Mouse (Mus musculus): ENCODE measurements around the gene Ralbp1. TPM values are rescaled to one million over a fixed set of nuclear protein-coding genes. Genes with fewer than 3 reads are reported as not detected.
A peak's percentile ranks its signal among the peaks of the same experiment; 100 is the strongest.

The Ralbp1 gene
- 95.4 and 101 TPM in 2 replicates for polyA plus RNA-seq (2015; fragmentation: Nextera tagmentation; extraction: Ambion mirVana)

DNA sequence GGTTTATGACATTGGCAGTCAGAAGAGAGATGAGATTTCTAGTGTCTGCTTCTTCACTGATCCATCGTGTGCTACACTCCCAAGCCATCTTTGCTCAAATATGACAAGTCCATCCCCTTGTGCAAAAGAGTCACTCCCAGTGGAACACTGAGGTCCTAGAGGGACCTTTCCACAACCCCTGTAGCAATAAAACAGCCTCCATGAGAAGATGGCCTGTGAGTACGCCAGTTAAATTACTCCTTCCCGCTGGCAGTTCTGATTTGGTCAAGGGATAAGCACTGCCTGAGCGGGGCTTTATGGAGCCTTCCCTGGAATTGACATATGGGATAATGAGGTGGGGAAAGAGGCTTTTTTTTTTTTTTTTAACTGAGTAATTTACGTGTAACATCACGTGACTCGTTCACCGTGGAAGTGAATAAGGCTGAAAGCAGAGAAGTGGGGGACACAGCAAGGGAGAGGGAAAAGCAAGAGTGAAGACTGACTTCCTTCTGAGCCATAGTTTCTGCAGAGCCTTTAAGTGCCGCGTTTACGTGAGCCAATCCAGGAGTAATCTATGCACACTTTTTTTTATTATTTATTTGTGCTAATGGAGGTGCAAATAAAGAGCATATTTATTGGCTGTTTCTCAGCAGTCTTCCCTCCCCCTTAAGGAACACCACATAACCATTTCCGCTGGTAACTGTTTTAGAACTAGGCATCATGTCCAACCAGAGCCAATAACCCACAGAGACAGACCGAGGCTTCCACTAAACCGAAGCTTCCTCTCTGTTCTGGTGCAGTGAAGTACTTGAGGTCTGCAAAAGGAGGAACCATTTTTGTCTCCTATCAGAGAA is at the start of gene Ralbp1:
Ralbp1 (minus strand) TSS at position 102 of the 833 bp plus-strand sequence.
- peak within 1 kb of the TSS; percentile 98 for H3K27ac ChIP-seq (ENCODE audit: low read length)
- no peaks in the 10 kb centered on the region for H3K9me3 ChIP-seq (ENCODE audit: control insufficient read depth, low read length)
- ATAC-seq (ENCODE audit: low read depth) = 0 out of 2 replicates have a peak, but pooled peaks have one; percentile 0
- peak within 1 kb of the TSS; percentile 79 for H3K4me2 ChIP-seq (ENCODE audit: low read depth, low read length)
- no peaks in the 10 kb centered on the region for H3K36me3 ChIP-seq (ENCODE audit: control insufficient read depth, insufficient read depth, low read length)
- 5% methylated on average over 14 of the region's 14 CpGs for WGBS
- peaks cover 25% of the 10 kb centered on the region for H3K4me1 ChIP-seq (replicated peaks; ENCODE audit: control insufficient read depth, insufficient read depth, low read length)
- peak within 1 kb of the TSS; percentile 80 for H3K9ac ChIP-seq (ENCODE audit: low read length)
- H3K27me3 ChIP-seq (ENCODE audit: control insufficient read depth, insufficient read depth, low read depth, low read length) = no peaks in the 10 kb centered on the region
- peak within 1 kb of the TSS; percentile 64 for H3K4me3 ChIP-seq (ENCODE audit: low read length)

DNA sequence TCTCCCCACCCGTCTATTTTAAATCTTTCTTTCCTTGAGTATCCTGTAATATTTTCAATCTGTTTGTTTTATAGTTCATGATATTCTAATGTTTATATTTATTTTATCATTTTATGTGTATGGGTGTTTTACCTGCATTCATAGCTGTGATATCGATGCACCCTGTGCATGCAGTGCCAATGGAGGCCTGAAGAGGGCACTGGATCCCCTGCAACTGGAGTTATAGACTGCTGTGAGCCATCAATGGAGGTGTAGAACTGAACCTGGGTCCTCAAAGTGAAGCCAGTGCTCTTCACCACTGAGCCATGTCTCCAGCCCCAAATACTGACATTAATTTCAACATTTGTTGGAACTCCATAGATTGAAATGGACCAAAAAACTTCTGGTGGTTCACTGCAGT is 48.1 kb upstream of the Ralbp1 start:
- ATAC-seq (ENCODE audit: low read depth) = no peak
- 91% methylated on average over 2 of the region's 2 CpGs for WGBS

DNA sequence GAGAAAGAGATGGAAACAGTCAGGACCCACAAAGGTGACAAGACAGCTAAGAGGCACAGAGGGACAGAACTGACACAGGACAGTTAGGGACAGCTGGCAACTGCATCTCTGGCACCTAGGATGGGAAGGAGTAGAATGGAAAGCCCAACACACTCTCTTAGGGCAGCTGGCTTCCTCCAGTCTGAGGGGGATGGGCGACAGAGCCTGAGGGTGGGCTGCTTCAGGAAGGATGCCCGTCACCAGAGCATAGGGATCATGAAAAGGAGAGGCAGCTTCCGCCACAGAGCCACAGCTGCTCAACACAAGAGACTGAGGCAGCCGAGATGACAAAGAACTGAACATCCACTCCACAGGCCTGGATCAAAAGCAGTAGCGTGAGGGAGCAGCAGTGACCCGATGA is 45.9 kb upstream of the Ralbp1 start:
- 51% methylated on average over 6 of the region's 6 CpGs for WGBS
- peaks cover 14% of the 10 kb centered on the region for H3K36me3 ChIP-seq (ENCODE audit: control insufficient read depth, insufficient read depth, low read length)
- no peak overlapping the region for H3K4me2 ChIP-seq (ENCODE audit: low read depth, low read length)
- H3K27ac ChIP-seq (ENCODE audit: low read length) = peak overlapping the region; percentile 53
- peak; percentile 53 for ATAC-seq (ENCODE audit: low read depth)
- no peaks in the 10 kb centered on the region for H3K27me3 ChIP-seq (ENCODE audit: control insufficient read depth, insufficient read depth, low read depth, low read length)
- H3K9me3 ChIP-seq (ENCODE audit: control insufficient read depth, low read length) = no peaks in the 10 kb centered on the region
- no peak overlapping the region for H3K4me3 ChIP-seq (ENCODE audit: low read length)
- H3K4me1 ChIP-seq (replicated peaks; ENCODE audit: control insufficient read depth, insufficient read depth, low read length) = peaks cover 17% of the 10 kb centered on the region
- H3K9ac ChIP-seq (ENCODE audit: low read length) = no peak overlapping the region

More for the DNA sequence above, 48.1 kb upstream of the Ralbp1 start:
- Histone ChIP-seq H3K4me1 (replicated peaks; ENCODE audit: control insufficient read depth, insufficient read depth, low read length) (peaks cover 17% of the 10 kb centered on the region), H3K9ac (ENCODE audit: low read length) (no peak overlapping the region), H3K27me3 (ENCODE audit: control insufficient read depth, insufficient read depth, low read depth, low read length) (no peaks in the 10 kb centered on the region), H3K4me3 (ENCODE audit: low read length) (no peak overlapping the region), H3K27ac (ENCODE audit: low read length) (no peak overlapping the region), H3K4me2 (ENCODE audit: low read depth, low read length) (no peak overlapping the region), H3K9me3 (ENCODE audit: control insufficient read depth, low read length) (no peaks in the 10 kb centered on the region), H3K36me3 (ENCODE audit: control insufficient read depth, insufficient read depth, low read length) (peaks cover 21% of the 10 kb centered on the region)

DNA sequence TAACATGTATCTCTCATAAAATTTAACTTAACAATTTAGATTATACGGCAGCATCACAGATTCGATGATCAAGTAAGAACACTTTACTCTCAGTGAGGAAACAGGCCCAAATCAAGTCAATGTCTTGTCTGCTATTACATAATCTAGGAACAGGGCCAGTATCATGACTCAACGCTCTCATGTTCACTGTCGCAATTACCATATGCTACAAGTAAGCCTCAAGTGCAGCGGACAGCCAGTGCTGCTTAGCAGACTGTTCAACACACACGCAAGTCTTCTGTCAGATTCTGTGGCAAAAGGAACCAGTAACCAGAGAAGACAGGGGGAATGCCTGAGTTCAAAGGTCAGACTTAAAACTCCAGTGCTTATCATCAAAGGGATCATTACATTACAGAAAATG is 45.4 kb upstream of the Ralbp1 start:
- ATAC-seq (ENCODE audit: low read depth) = peak; percentile 94
- Histone ChIP-seq H3K27ac (ENCODE audit: low read length) (peak overlapping the region; percentile 53; the same call in 1 of the 2 replicates), H3K4me3 (ENCODE audit: low read length) (no peak overlapping the region), H3K9me3 (ENCODE audit: control insufficient read depth, low read length) (no peaks in the 10 kb centered on the region), H3K27me3 (ENCODE audit: control insufficient read depth, insufficient read depth, low read depth, low read length) (no peaks in the 10 kb centered on the region), H3K4me1 (replicated peaks; ENCODE audit: control insufficient read depth, insufficient read depth, low read length) (peaks cover 17% of the 10 kb centered on the region), H3K4me2 (ENCODE audit: low read depth, low read length) (no peak overlapping the region), H3K9ac (ENCODE audit: low read length) (no peak overlapping the region), H3K36me3 (ENCODE audit: control insufficient read depth, insufficient read depth, low read length) (peaks cover 15% of the 10 kb centered on the region)
- WGBS = 49% methylated on average over 6 of the region's 6 CpGs

DNA sequence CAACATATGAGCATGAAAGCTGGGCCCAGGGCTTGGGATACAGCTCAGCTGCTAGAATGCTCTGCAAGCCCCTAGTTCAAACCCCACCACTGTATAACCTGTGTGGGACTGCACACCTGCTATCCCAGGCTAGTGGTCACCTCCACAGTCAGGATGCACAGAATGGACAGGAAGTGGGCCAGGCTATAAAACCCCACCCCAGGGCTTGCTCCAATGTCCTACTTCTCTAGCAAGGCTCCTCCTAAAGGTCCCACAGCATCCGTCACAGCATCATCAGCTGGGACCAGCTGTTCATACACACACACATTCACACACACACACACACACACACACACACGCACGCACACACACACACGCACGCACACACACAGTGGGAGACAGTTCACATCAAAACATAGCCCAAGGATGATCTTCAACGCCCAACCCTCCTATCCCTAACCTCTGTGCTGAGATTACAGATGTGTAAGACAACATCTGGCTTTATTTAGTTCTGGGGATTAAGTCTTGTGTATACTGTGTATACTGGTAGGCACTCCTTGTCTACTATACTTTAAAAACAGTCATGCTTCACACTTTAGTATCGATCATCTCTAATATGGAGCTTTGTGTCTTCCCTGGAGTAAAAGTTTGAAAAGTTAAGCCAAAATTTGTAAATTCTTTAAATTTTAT is 44.7 kb upstream of the Ralbp1 start:
- Histone ChIP-seq H3K4me2 (ENCODE audit: low read depth, low read length) (no peak overlapping the region), H3K9ac (ENCODE audit: low read length) (no peak overlapping the region), H3K27ac (ENCODE audit: low read length) (no peak overlapping the region; the same call in 1 of the 2 replicates), H3K9me3 (ENCODE audit: control insufficient read depth, low read length) (no peaks in the 10 kb centered on the region), H3K4me3 (ENCODE audit: low read length) (no peak overlapping the region), H3K27me3 (ENCODE audit: control insufficient read depth, insufficient read depth, low read depth, low read length) (no peaks in the 10 kb centered on the region), H3K4me1 (replicated peaks; ENCODE audit: control insufficient read depth, insufficient read depth, low read length) (peaks cover 17% of the 10 kb centered on the region), H3K36me3 (ENCODE audit: control insufficient read depth, insufficient read depth, low read length) (peaks cover 18% of the 10 kb centered on the region)
- peak; percentile 21; the same call in 1 of the 2 replicates for ATAC-seq (ENCODE audit: low read depth)
- 86% methylated on average over 7 of the region's 7 CpGs for WGBS

DNA sequence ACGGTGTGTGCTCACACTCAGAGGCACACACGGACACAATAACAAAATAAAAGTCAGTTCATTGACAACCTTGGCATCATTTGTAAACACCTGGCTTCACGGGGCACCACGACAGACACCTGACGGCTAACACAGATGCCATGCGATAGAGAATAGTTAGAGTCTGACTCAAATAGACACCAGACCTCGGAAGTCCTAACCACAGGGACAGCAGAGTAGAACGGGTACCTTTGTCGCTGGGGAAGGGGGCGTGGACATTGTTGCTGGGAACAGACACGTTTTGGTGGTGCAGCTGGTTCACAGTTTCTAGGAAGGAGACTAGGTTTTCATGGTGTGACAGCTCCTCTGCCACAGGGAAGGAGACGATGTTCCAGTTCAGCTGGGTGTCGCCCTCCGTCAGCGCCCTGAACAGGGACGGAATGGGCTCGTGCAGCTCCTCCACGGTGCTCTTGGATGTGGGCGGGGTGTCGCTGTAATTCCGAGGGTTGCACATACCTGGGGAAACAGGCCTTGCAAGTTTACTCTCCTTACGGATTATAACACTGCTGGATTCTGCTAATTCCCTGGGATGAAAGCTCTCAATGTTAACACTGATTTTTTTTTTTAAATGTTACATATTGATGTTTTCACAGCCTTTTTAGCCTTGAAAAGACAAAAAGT is 43.9 kb upstream of the Ralbp1 start:
- Histone ChIP-seq H3K4me3 (ENCODE audit: low read length) (no peak overlapping the region), H3K9ac (ENCODE audit: low read length) (no peak overlapping the region), H3K9me3 (ENCODE audit: control insufficient read depth, low read length) (no peaks in the 10 kb centered on the region), H3K36me3 (ENCODE audit: control insufficient read depth, insufficient read depth, low read length) (peaks cover 21% of the 10 kb centered on the region), H3K4me2 (ENCODE audit: low read depth, low read length) (no peak overlapping the region), H3K27ac (ENCODE audit: low read length) (no peak overlapping the region), H3K27me3 (ENCODE audit: control insufficient read depth, insufficient read depth, low read depth, low read length) (no peaks in the 10 kb centered on the region), H3K4me1 (replicated peaks; ENCODE audit: control insufficient read depth, insufficient read depth, low read length) (peaks cover 17% of the 10 kb centered on the region)
- 71% methylated on average over 22 of the region's 22 CpGs for WGBS
- ATAC-seq (ENCODE audit: low read depth) = peak; percentile 37; the same call in 1 of the 2 replicates

DNA sequence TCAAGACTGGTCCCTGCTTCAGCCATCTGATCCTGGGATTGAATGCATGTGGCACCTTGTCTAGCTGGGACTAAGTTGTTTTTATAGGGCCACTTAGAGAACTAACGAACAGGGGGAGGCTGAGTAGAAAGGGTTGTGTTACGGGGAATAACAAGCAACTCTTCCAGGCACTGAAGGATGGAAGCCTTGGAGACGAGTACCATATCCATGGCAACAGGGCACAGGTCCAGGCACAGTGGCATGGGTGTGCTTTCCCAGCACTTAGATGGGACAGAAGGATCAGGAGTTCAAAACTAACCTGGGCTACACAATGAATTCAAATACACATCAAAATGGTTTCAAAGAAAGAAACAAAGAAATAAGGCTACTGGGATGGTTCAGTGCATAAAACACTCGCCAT is 41.5 kb upstream of the Ralbp1 start:
- Histone ChIP-seq H3K27me3 (ENCODE audit: control insufficient read depth, insufficient read depth, low read depth, low read length) (no peaks in the 10 kb centered on the region), H3K9me3 (ENCODE audit: control insufficient read depth, low read length) (no peaks in the 10 kb centered on the region), H3K36me3 (ENCODE audit: control insufficient read depth, insufficient read depth, low read length) (peaks cover 18% of the 10 kb centered on the region), H3K4me2 (ENCODE audit: low read depth, low read length) (no peak overlapping the region), H3K4me1 (replicated peaks; ENCODE audit: control insufficient read depth, insufficient read depth, low read length) (peaks cover 17% of the 10 kb centered on the region), H3K9ac (ENCODE audit: low read length) (no peak overlapping the region), H3K27ac (ENCODE audit: low read length) (no peak overlapping the region), H3K4me3 (ENCODE audit: low read length) (no peak overlapping the region)
- WGBS = 76% methylated on average over 4 of the region's 4 CpGs
- ATAC-seq (ENCODE audit: low read depth) = no peak

DNA sequence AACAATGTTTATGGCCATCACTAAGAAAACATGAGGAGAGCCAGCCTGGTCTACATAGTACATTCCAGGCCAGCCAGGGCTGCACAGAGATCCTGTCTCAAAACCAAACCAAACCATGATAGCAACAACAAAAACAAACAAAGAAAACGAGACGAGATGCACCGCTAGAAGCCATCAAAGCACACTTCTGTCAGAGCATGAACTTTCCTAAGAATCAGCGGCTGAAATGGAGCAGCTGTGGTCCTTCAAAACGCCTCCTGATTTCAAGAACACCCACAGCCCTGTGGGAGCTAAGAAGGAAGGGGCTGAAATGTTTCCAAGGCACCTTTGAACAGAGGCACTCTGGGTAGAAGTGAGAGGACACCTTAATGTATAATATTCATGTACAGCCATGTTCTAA is 38.6 kb upstream of the Ralbp1 start:
- ATAC-seq (ENCODE audit: low read depth) = peak; percentile 80
- Histone ChIP-seq H3K9ac (ENCODE audit: low read length) (no peak overlapping the region), H3K4me2 (ENCODE audit: low read depth, low read length) (no peak overlapping the region), H3K27ac (ENCODE audit: low read length) (0 out of 2 replicates have a peak overlapping the region, but pooled peaks have one; percentile 27), H3K4me3 (ENCODE audit: low read length) (no peak overlapping the region), H3K36me3 (ENCODE audit: control insufficient read depth, insufficient read depth, low read length) (peaks cover 23% of the 10 kb centered on the region), H3K27me3 (ENCODE audit: control insufficient read depth, insufficient read depth, low read depth, low read length) (no peaks in the 10 kb centered on the region), H3K4me1 (replicated peaks; ENCODE audit: control insufficient read depth, insufficient read depth, low read length) (0 out of 2 replicates have a peak, but pooled peaks cover under 1% of the 10 kb centered on the region), H3K9me3 (ENCODE audit: control insufficient read depth, low read length) (no peaks in the 10 kb centered on the region)
- WGBS = 19% methylated on average over 5 of the region's 5 CpGs

DNA sequence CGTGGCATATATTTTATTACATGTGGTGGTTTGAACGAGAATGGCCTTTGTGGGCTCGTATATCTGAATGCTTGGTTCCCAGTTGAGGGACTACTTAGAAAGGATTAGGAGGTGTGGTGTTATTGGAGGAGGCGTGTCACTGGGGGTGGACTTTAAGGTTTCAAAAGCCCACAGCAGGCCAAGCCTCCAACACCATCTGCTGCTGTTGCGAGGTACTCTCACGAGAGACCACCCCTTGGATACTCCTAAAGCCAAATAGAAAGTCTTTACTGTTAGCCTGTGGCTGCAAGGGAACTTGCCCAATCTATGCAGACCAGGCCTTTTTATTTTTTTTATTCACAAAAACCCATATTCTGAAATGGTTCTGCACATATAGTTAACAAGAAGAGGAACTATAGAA is 36.4 kb upstream of the Ralbp1 start:
- Histone ChIP-seq H3K9ac (ENCODE audit: low read length) (no peak overlapping the region), H3K9me3 (ENCODE audit: control insufficient read depth, low read length) (no peaks in the 10 kb centered on the region), H3K27me3 (ENCODE audit: control insufficient read depth, insufficient read depth, low read depth, low read length) (no peaks in the 10 kb centered on the region), H3K4me1 (replicated peaks; ENCODE audit: control insufficient read depth, insufficient read depth, low read length) (peaks cover 1% of the 10 kb centered on the region; the same call in 1 of the 2 replicates), H3K4me3 (ENCODE audit: low read length) (no peak overlapping the region), H3K4me2 (ENCODE audit: low read depth, low read length) (no peak overlapping the region), H3K27ac (ENCODE audit: low read length) (no peak overlapping the region), H3K36me3 (ENCODE audit: control insufficient read depth, insufficient read depth, low read length) (peaks cover 23% of the 10 kb centered on the region)
- no peak for ATAC-seq (ENCODE audit: low read depth)
- WGBS = 81% methylated on average over 6 of the region's 6 CpGs

Measured in lung, embryonic 16.5 days (tissue).